Mouse (Mus musculus): Measurements from ENCODE around the gene Ptgds. TPM values are rescaled to one million over a fixed set of nuclear protein-coding genes. Genes with fewer than 3 reads are reported as not detected.

The Ptgds gene
- polyA plus RNA-seq, 1 experiment from 2014 or later: 1.3 TPM

GRCm38 (mm10) chr2:25434292-25434691 is 35.6 kb downstream of the Ptgds start:
- Histone ChIP-seq H3K9me3 (no peaks in the 10 kb centered on the region), H3K27ac (no peak overlapping the region), H3K4me3 (no peak overlapping the region), H3K9ac (no peak overlapping the region), H3K4me2 (no peak overlapping the region), H3K4me1 (peaks cover 3% of the 10 kb centered on the region; the same call in 1 of the 2 replicates), H3K27me3 (peaks cover 18% of the 10 kb centered on the region), H3K36me3 (peaks cover 15% of the 10 kb centered on the region)
- ATAC-seq (ENCODE audit: insufficient number of reproducible peaks, insufficient read depth, low FRiP score, low TSS enrichment, low read depth): no peak
- 87% methylated on average over 8 of the region's 8 CpGs for WGBS

- Histone ChIP-seq H3K27ac (no peak overlapping the region), H3K27me3 (peaks cover 24% of the 10 kb centered on the region), H3K4me3 (no peak overlapping the region), H3K4me2 (no peak overlapping the region), H3K36me3 (peaks cover 9% of the 10 kb centered on the region; the same call in 1 of the 2 replicates), H3K9ac (peak overlapping the region; percentile 3; the same call in 1 of the 2 replicates), H3K9me3 (no peaks in the 10 kb centered on the region), H3K4me1 (peaks cover 8% of the 10 kb centered on the region)
- WGBS: 89% methylated on average over 17 of the region's 17 CpGs
- no peak for ATAC-seq (ENCODE audit: insufficient number of reproducible peaks, insufficient read depth, low FRiP score, low TSS enrichment, low read depth)
Measured at GRCm38 (mm10) chr2:25433101-25433500, 36.7 kb downstream of the Ptgds start.

- 74% methylated on average over 11 of the region's 11 CpGs for WGBS
- H3K9me3 ChIP-seq: no peaks in the 10 kb centered on the region
- H3K36me3 ChIP-seq: peaks cover 4% of the 10 kb centered on the region; the same call in 1 of the 2 replicates
- peaks cover 24% of the 10 kb centered on the region for H3K27me3 ChIP-seq
- H3K9ac ChIP-seq: peak overlapping the region; percentile 3; the same call in 1 of the 2 replicates
- H3K4me2 ChIP-seq: no peak overlapping the region
- no peak overlapping the region for H3K4me3 ChIP-seq
- no peak overlapping the region for H3K27ac ChIP-seq
- no peak for ATAC-seq (ENCODE audit: insufficient number of reproducible peaks, insufficient read depth, low FRiP score, low TSS enrichment, low read depth)
- peaks cover 8% of the 10 kb centered on the region for H3K4me1 ChIP-seq
Measured at GRCm38 (mm10) chr2:25432326-25433098, 37.3 kb downstream of the Ptgds start.

GRCm38 (mm10) chr2:25431308-25431855 is 38.5 kb downstream of the Ptgds start:
- H3K4me3 ChIP-seq: no peak overlapping the region
- H3K9me3 ChIP-seq: no peaks in the 10 kb centered on the region
- 53% methylated on average over 6 of the region's 6 CpGs for WGBS
- no peak overlapping the region for H3K4me2 ChIP-seq
- H3K4me1 ChIP-seq: peaks cover 8% of the 10 kb centered on the region
- ATAC-seq (ENCODE audit: insufficient number of reproducible peaks, insufficient read depth, low FRiP score, low TSS enrichment, low read depth): no peak
- H3K27me3 ChIP-seq: peaks cover 28% of the 10 kb centered on the region
- H3K9ac ChIP-seq: no peak overlapping the region; the same call in 1 of the 2 replicates
- 0 out of 2 replicates have a peak, but pooled peaks cover 3% of the 10 kb centered on the region for H3K36me3 ChIP-seq
- H3K27ac ChIP-seq: no peak overlapping the region

GRCm38 (mm10) chr2:25430395-25431233 is 39.2 kb downstream of the Ptgds start:
- Histone ChIP-seq H3K27ac (no peak overlapping the region), H3K9ac (no peak overlapping the region), H3K4me1 (peaks cover 8% of the 10 kb centered on the region), H3K9me3 (no peaks in the 10 kb centered on the region), H3K36me3 (0 out of 2 replicates have a peak, but pooled peaks cover 3% of the 10 kb centered on the region), H3K4me3 (no peak overlapping the region), H3K4me2 (no peak overlapping the region), H3K27me3 (peaks cover 36% of the 10 kb centered on the region)
- no peak for ATAC-seq (ENCODE audit: insufficient number of reproducible peaks, insufficient read depth, low FRiP score, low TSS enrichment, low read depth)
- 57% methylated on average over 17 of the region's 17 CpGs for WGBS

- ATAC-seq (ENCODE audit: insufficient number of reproducible peaks, insufficient read depth, low FRiP score, low TSS enrichment, low read depth): no peak
- peaks cover 46% of the 10 kb centered on the region for H3K27me3 ChIP-seq
- peak overlapping the region; percentile 49; the same call in 1 of the 2 replicates for H3K9ac ChIP-seq
- peak overlapping the region; percentile 94 for H3K4me2 ChIP-seq
- H3K36me3 ChIP-seq: no peaks in the 10 kb centered on the region
- H3K9me3 ChIP-seq: no peaks in the 10 kb centered on the region
- peak overlapping the region; percentile 69 for H3K4me3 ChIP-seq
- peaks cover 8% of the 10 kb centered on the region for H3K4me1 ChIP-seq
- 70% methylated on average over 5 of the region's 5 CpGs for WGBS
- no peak overlapping the region for H3K27ac ChIP-seq
Measured at GRCm38 (mm10) chr2:25429435-25430180, 40.2 kb downstream of the Ptgds start.

GRCm38 (mm10) chr2:25428442-25429236 is 41.2 kb downstream of the Ptgds start, which contains the start of gene Abca2:
Gene Abca2, plus strand, starts transcription at chr2:25428703.
- no peak within 1 kb of the TSS; the same call in 1 of the 2 replicates for H3K27ac ChIP-seq
- peak within 1 kb of the TSS; percentile 69 for H3K4me3 ChIP-seq
- H3K4me1 ChIP-seq: peaks cover 8% of the 10 kb centered on the region
- peaks cover 53% of the 10 kb centered on the region for H3K27me3 ChIP-seq
- ATAC-seq (ENCODE audit: insufficient number of reproducible peaks, insufficient read depth, low FRiP score, low TSS enrichment, low read depth): peak; percentile 73
- under 1% methylated on average over 89 of the region's 89 CpGs for WGBS
- H3K9me3 ChIP-seq: no peaks in the 10 kb centered on the region
- peak within 1 kb of the TSS; percentile 81 for H3K9ac ChIP-seq
- peak within 1 kb of the TSS; percentile 94 for H3K4me2 ChIP-seq
- no peaks in the 10 kb centered on the region for H3K36me3 ChIP-seq

GRCm38 (mm10) chr2:25427256-25427655 is 42.6 kb downstream of the Ptgds start:
- ATAC-seq (ENCODE audit: insufficient number of reproducible peaks, insufficient read depth, low FRiP score, low TSS enrichment, low read depth): no peak
- H3K36me3 ChIP-seq: no peaks in the 10 kb centered on the region
- WGBS: 90% methylated on average over 5 of the region's 5 CpGs
- H3K4me3 ChIP-seq: no peak overlapping the region
- H3K9me3 ChIP-seq: no peaks in the 10 kb centered on the region
- no peak overlapping the region for H3K27ac ChIP-seq
- peaks cover 8% of the 10 kb centered on the region for H3K4me1 ChIP-seq
- no peak overlapping the region for H3K4me2 ChIP-seq
- H3K9ac ChIP-seq: no peak overlapping the region
- H3K27me3 ChIP-seq: peaks cover 66% of the 10 kb centered on the region

GRCm38 (mm10) chr2:25426721-25427191 is 43.1 kb downstream of the Ptgds start:
- peaks cover 66% of the 10 kb centered on the region for H3K27me3 ChIP-seq
- 29% methylated on average over 5 of the region's 5 CpGs for WGBS
- H3K9me3 ChIP-seq: no peaks in the 10 kb centered on the region
- no peaks in the 10 kb centered on the region for H3K36me3 ChIP-seq
- H3K9ac ChIP-seq: no peak overlapping the region
- no peak overlapping the region for H3K27ac ChIP-seq
- no peak for ATAC-seq (ENCODE audit: insufficient number of reproducible peaks, insufficient read depth, low FRiP score, low TSS enrichment, low read depth)
- H3K4me2 ChIP-seq: no peak overlapping the region
- peaks cover 8% of the 10 kb centered on the region for H3K4me1 ChIP-seq
- H3K4me3 ChIP-seq: no peak overlapping the region

GRCm38 (mm10) chr2:25425481-25425880 is 44.4 kb downstream of the Ptgds start:
- Histone ChIP-seq H3K27ac (no peak overlapping the region), H3K36me3 (no peaks in the 10 kb centered on the region), H3K27me3 (peaks cover 60% of the 10 kb centered on the region), H3K9ac (no peak overlapping the region; the same call in 1 of the 2 replicates), H3K4me2 (no peak overlapping the region), H3K9me3 (no peaks in the 10 kb centered on the region), H3K4me1 (peaks cover 8% of the 10 kb centered on the region), H3K4me3 (no peak overlapping the region)
- 50% methylated on average over 27 of the region's 27 CpGs for WGBS
- no peak for ATAC-seq (ENCODE audit: insufficient number of reproducible peaks, insufficient read depth, low FRiP score, low TSS enrichment, low read depth)

Data from embryonic facial prominence, embryonic 13.5 days (tissue).